Mouse (Mus musculus) G1E (cell line): ENCODE measurements at regions not wholly inside any gene's neighbourhood (a gene's known extent, or its start where the extent isn't known, plus 50 kb on each side); places are given as distances from the start of the nearest gene placed in this dataset.

Source experiments
- ATAC-seq: 2 replicates; pipeline ENCODE4 v1.8.0; 2016; ENCODE audit warnings: mild to moderate bottlenecking; ENCODE audit not compliant: insufficient number of reproducible peaks, poor library complexity, low FRiP score, severe bottlenecking; ENCODE audit errors: extremely low read depth
- DNase-seq: peaks from one replicate; pipeline ENCODE4 v3.0.0; 2012; ENCODE audit warnings: low spot score
- H3K27me3 ChIP-seq: 2 replicates; pipeline ENCODE4 v1.6.1; 2012; ENCODE audit warnings: mild to moderate bottlenecking, low read length, inconsistent platforms; ENCODE audit not compliant: insufficient read depth
- H3K36me3 ChIP-seq: replicated peaks from 2 replicates; pipeline ENCODE3; 2012; ENCODE audit warnings: mild to moderate bottlenecking, inconsistent platforms
- H3K4me1 ChIP-seq: 2 replicates; pipeline ENCODE4 v1.6.1; 2012; ENCODE audit warnings: low read depth, low read length, inconsistent platforms, mixed read lengths; ENCODE audit not compliant: insufficient read depth
- H3K4me3 ChIP-seq: 2 replicates; pipeline ENCODE4 v1.5.1; 2012; ENCODE audit warnings: low read depth, mild to moderate bottlenecking, inconsistent platforms, low read length, moderate library complexity, mixed read lengths
- H3K9me3 ChIP-seq: replicated peaks from 2 replicates; pipeline ENCODE4 v1.6.1; 2012; ENCODE audit warnings: inconsistent platforms
- CTCF ChIP-seq: IDR thresholded peaks from 2 replicates; pipeline ENCODE4 v1.5.1; 2012; ENCODE audit warnings: low read depth, low read length, inconsistent platforms, mixed read lengths
- GATA1 ChIP-seq: IDR thresholded peaks from 2 replicates; pipeline ENCODE4 v1.6.1; 2012; ENCODE audit warnings: borderline replicate concordance, low read length, inconsistent platforms, mixed read lengths
- GATA2 ChIP-seq: IDR thresholded peaks from 2 replicates; pipeline ENCODE4 v1.6.1; 2012; ENCODE audit warnings: low read depth, low read length, inconsistent platforms, borderline replicate concordance
- POLR2AphosphoS5 ChIP-seq: IDR thresholded peaks from 2 replicates; pipeline ENCODE4 v1.6.1; 2012; ENCODE audit warnings: low read depth, low read length, inconsistent platforms; ENCODE audit not compliant: insufficient replicate concordance
- TAL1 ChIP-seq: conservative IDR thresholded peaks from 2 replicates; pipeline ENCODE4 v1.6.1; 2012; ENCODE audit warnings: low read depth, low read length, inconsistent platforms, mixed read lengths

DNA sequence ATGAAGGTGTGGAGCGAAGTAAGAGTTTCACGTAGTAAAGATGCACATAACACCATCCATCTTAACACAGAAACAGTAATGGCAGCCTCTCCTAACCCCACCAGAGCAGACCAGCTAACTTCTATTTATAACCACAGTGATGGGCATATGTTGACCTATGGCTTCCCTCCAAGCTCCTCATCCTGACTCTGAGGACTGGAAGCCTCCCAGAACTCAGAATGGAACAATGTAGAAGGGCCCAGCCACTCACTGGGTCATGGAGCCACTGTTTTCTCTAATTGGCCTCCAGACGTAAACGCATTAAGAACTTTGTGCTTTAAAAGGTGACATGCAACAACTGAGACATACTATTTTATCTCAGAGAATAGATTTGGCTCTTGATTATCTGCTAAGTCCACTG lies 77.0 kb downstream of the Irs2 start:
- Histone ChIP-seq H3K36me3 (no peaks in the 10 kb centered on the region), H3K4me3 (no peak overlapping the region), H3K9me3 (no peaks in the 10 kb centered on the region), H3K4me1 (peaks cover 10% of the 10 kb centered on the region), H3K27me3 (peaks cover 57% of the 10 kb centered on the region)
- no peak for ATAC-seq
- DNase-seq: no peak
- TF ChIP-seq GATA2: no peak
- no peak for TF ChIP-seq POLR2AphosphoS5
- TF ChIP-seq GATA1: no peak

DNA sequence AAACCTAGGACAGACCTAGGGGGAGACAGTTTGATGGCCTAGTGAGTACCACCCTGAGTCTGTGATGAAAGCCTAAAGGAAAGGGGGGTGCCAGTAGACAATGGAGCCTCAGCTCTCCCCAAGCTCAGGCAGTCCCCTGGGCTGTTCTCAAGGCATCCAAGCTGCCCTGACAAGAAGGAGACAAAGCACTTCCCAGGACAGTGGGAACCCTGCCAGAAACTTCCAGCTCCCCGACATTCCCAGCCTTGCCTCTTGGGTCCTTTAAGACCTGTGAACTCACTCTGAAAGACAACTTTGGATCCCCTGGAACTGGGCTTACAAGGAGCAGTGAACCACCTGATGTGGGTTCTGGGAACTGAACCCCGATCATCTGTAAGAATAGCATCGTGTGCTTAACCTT lies 79.4 kb downstream of the Irs2 start:
- H3K4me1 ChIP-seq: peaks cover 29% of the 10 kb centered on the region
- H3K9me3 ChIP-seq: no peaks in the 10 kb centered on the region
- ATAC-seq (no peak), DNase-seq (no peak)
- TF ChIP-seq GATA2 (no peak), POLR2AphosphoS5 (no peak), CTCF (no peak), GATA1 (no peak), TAL1 (no peak)
- no peak overlapping the region for H3K4me3 ChIP-seq
- peaks cover 33% of the 10 kb centered on the region for H3K27me3 ChIP-seq
- H3K36me3 ChIP-seq: no peaks in the 10 kb centered on the region

- no peaks in the 10 kb centered on the region for H3K9me3 ChIP-seq
- TF ChIP-seq TAL1 (no peak), POLR2AphosphoS5 (no peak), GATA2 (no peak), GATA1 (no peak), CTCF (no peak)
- DNase-seq: no peak
- no peak overlapping the region for H3K4me3 ChIP-seq
- no peaks in the 10 kb centered on the region for H3K36me3 ChIP-seq
- peaks cover 34% of the 10 kb centered on the region for H3K4me1 ChIP-seq
- no peak for ATAC-seq
- H3K27me3 ChIP-seq: peaks cover 31% of the 10 kb centered on the region
These were observed 79.9 kb downstream of the Irs2 start for GRCm38 (mm10) chr8:10928342-10928794.

GRCm38 (mm10) chr8:10927187-10927586 lies 81.1 kb downstream of the Irs2 start:
- Histone ChIP-seq H3K9me3 (no peaks in the 10 kb centered on the region), H3K27me3 (peaks cover 24% of the 10 kb centered on the region), H3K4me3 (no peak overlapping the region), H3K36me3 (no peaks in the 10 kb centered on the region), H3K4me1 (peaks cover 46% of the 10 kb centered on the region)
- DNase-seq (no peak), ATAC-seq (no peak)
- no peak for TF ChIP-seq TAL1
- TF ChIP-seq GATA2: no peak
- TF ChIP-seq POLR2AphosphoS5: no peak
- TF ChIP-seq CTCF: no peak
- TF ChIP-seq GATA1: no peak

- peaks cover 52% of the 10 kb centered on the region for H3K4me1 ChIP-seq
- no peak for ATAC-seq
These were observed 81.7 kb downstream of the Irs2 start for GRCm38 (mm10) chr8:10926518-10926915.

GRCm38 (mm10) chr8:10925582-10926517 lies 82.4 kb downstream of the Irs2 start:
- Histone ChIP-seq H3K9me3 (no peaks in the 10 kb centered on the region), H3K4me1 (peaks cover 52% of the 10 kb centered on the region), H3K36me3 (no peaks in the 10 kb centered on the region), H3K27me3 (peaks cover 22% of the 10 kb centered on the region), H3K4me3 (no peak overlapping the region; the same call in 1 of the 2 replicates)
- TF ChIP-seq TAL1 (no peak), CTCF (no peak), GATA1 (no peak), POLR2AphosphoS5 (no peak), GATA2 (no peak)
- no peak for DNase-seq
- no peak for ATAC-seq

More at GRCm38 (mm10) chr8:10926518-10926915, 81.7 kb downstream of the Irs2 start:
- no peaks in the 10 kb centered on the region for H3K9me3 ChIP-seq
- no peaks in the 10 kb centered on the region for H3K36me3 ChIP-seq
- peaks cover 24% of the 10 kb centered on the region for H3K27me3 ChIP-seq
- H3K4me3 ChIP-seq: no peak overlapping the region
- DNase-seq: no peak
- TF ChIP-seq CTCF: no peak
- TF ChIP-seq GATA2: no peak
- no peak for TF ChIP-seq GATA1
- no peak for TF ChIP-seq POLR2AphosphoS5
- no peak for TF ChIP-seq TAL1
